Mouse (Mus musculus) stomach, postnatal 0 days (tissue): ENCODE measurements around the gene Wdr66. TPM values are rescaled to one million over a fixed set of nuclear protein-coding genes. Genes with fewer than 3 reads are reported as not detected.

Source experiments
- ATAC-seq: fragments of 200-750 bp; cut with Nextera tagmentation; 2 replicates; pipeline ENCODE4 v1.8.0; 2017; ENCODE audit not compliant: low FRiP score, low TSS enrichment
- DNase-seq: peaks from one replicate; pipeline ENCODE4 v3.0.0-alpha.2; 2016; ENCODE audit warnings: low spot score
- H3K27ac ChIP-seq: fragments of 300-500 bp; sonication (generic); replicated peaks from 2 replicates; pipeline ENCODE4 v1.5.1; 2014; ENCODE audit warnings: mild to moderate bottlenecking, control low read depth
- H3K27me3 ChIP-seq: fragments of 300-500 bp; sonication (generic); 2 replicates; pipeline ENCODE4 v1.6.1; 2014; ENCODE audit warnings: low read length; ENCODE audit not compliant: control insufficient read depth, insufficient read depth
- H3K36me3 ChIP-seq: fragments of 300-500 bp; sonication (generic); 2 replicates; pipeline ENCODE4 v1.6.1; 2014; ENCODE audit warnings: low read length, mixed read lengths; ENCODE audit not compliant: control insufficient read depth, insufficient read depth
- H3K4me1 ChIP-seq: fragments of 300-500 bp; sonication (generic); replicated peaks from 2 replicates; pipeline ENCODE4 v1.6.1; 2014; ENCODE audit warnings: antibody characterized with exemption; ENCODE audit not compliant: control insufficient read depth, insufficient read depth
- H3K4me2 ChIP-seq: fragments of 300-500 bp; sonication (generic); replicated peaks from 2 replicates; pipeline ENCODE4 v1.6.1; 2014; ENCODE audit warnings: low read depth, mild to moderate bottlenecking, control low read depth, moderate library complexity
- H3K4me3 ChIP-seq: fragments of 300-500 bp; sonication (generic); 2 replicates; pipeline ENCODE4 v1.5.1; 2014; ENCODE audit warnings: low read depth, low read length, control low read depth
- H3K9ac ChIP-seq: fragments of 300-500 bp; sonication (generic); 2 replicates; pipeline ENCODE4 v1.6.1; 2014; ENCODE audit warnings: mild to moderate bottlenecking, low read length, control low read depth, mixed read lengths
- H3K9me3 ChIP-seq: fragments of 300-500 bp; sonication (generic); 2 replicates; pipeline ENCODE4 v1.6.1; 2016; ENCODE audit warnings: low read length; ENCODE audit not compliant: control insufficient read depth
- CTCF ChIP-seq: IDR thresholded peaks from 2 replicates; pipeline ENCODE4 v1.5.1; 2016; ENCODE audit warnings: antibody characterized with exemption, low read depth, mild to moderate bottlenecking, moderate library complexity
- EP300 ChIP-seq: optimal IDR thresholded peaks from 2 replicates; pipeline ENCODE3; 2016; ENCODE audit warnings: antibody characterized with exemption
- WGBS: fragments of 180-500 bp; shearing (Covaris S2); extraction: QIAGEN DNeasy Blood & Tissue Kit; methylation state at CpG from one replicate; pipeline ENCODE4 v1.1.7; 2014; 5-methylcytosine and 5-hydroxymethylcytosine counted together
- polyA plus RNA-seq: library from polyadenylated mRNA; unstranded; fragments of >200 nt; fragmentation: Nextera tagmentation; extraction: Ambion mirVana; gene quantifications from 2 replicates; pipeline ENCODE4 v1.2.1, GENCODE M21; 2015

Gene Wdr66
- polyA plus RNA-seq, 1 experiment from 2014 or later, result 0.30 TPM

DNA sequence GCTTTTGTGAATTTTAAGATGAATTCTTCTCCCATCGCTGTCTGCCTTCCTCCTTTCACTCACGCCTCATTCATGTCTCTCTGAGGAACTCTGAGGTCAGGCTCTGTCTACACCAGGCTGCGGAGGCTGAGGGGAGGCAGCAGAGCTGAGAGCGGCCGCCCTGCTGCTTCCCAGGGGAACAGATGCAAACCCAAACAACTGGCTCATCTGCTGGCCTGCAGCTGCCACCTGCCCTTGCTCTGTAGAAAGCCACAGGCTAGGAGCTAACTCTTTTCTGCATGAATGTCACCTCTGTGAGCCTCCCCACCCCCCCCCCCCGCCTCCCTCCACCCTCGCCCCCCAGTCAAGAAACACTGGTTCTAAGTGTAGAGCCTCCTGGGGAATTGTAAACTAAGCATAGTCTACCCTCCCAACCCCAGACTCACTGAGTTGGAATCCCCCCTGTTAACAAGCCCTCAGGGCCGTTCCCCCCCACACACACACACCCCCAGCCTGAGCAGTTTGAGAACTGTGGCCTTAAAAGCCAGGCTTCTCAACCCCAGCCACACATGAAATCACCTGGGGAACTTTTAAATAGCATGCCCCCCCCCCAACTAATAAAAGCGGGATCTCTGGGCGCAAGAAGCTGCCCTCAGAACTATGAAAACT is 63.4 kb downstream of the Wdr66 start:
- Histone ChIP-seq H3K27me3 (no peaks in the 10 kb centered on the region), H3K9ac (no peak overlapping the region), H3K4me1 (no peaks in the 10 kb centered on the region), H3K9me3 (no peaks in the 10 kb centered on the region), H3K4me2 (no peak overlapping the region), H3K36me3 (no peaks in the 10 kb centered on the region), H3K27ac (no peak overlapping the region), H3K4me3 (no peak overlapping the region)
- ATAC-seq (no peak), DNase-seq (no peak)
- WGBS, result 55% methylated on average over 10 of the region's 10 CpGs
- TF ChIP-seq EP300, result no peak
- TF ChIP-seq CTCF, result no peak

- no peak overlapping the region for H3K27ac ChIP-seq
- TF ChIP-seq EP300 (no peak), CTCF (no peak)
- H3K4me2 ChIP-seq, result peak overlapping the region; percentile 48
- no peaks in the 10 kb centered on the region for H3K9me3 ChIP-seq
- no peaks in the 10 kb centered on the region for H3K36me3 ChIP-seq
- WGBS, result 6% methylated on average over 6 of the region's 6 CpGs
- H3K9ac ChIP-seq, result peak overlapping the region; percentile 31; the same call in 1 of the 2 replicates
- no peaks in the 10 kb centered on the region for H3K4me1 ChIP-seq
- peak overlapping the region; percentile 37 for H3K4me3 ChIP-seq
- DNase-seq (peak; percentile 26), ATAC-seq (no peak)
- no peaks in the 10 kb centered on the region for H3K27me3 ChIP-seq
Measured at GRCm38 (mm10) chr5:123317992-123318391, 66.1 kb downstream of the Wdr66 start.

- DNase-seq, result no peak
- Histone ChIP-seq H3K4me1 (no peaks in the 10 kb centered on the region), H3K9me3 (no peaks in the 10 kb centered on the region), H3K4me3 (no peak overlapping the region), H3K36me3 (no peaks in the 10 kb centered on the region), H3K27me3 (no peaks in the 10 kb centered on the region), H3K9ac (no peak overlapping the region), H3K4me2 (no peak overlapping the region), H3K27ac (no peak overlapping the region)
- TF ChIP-seq CTCF, result peak; percentile 31
- TF ChIP-seq EP300, result no peak
- ATAC-seq, result no peak
- WGBS, result 92% methylated on average over 3 of the region's 3 CpGs
Measured at GRCm38 (mm10) chr5:123320136-123320535, 68.2 kb downstream of the Wdr66 start.

DNA sequence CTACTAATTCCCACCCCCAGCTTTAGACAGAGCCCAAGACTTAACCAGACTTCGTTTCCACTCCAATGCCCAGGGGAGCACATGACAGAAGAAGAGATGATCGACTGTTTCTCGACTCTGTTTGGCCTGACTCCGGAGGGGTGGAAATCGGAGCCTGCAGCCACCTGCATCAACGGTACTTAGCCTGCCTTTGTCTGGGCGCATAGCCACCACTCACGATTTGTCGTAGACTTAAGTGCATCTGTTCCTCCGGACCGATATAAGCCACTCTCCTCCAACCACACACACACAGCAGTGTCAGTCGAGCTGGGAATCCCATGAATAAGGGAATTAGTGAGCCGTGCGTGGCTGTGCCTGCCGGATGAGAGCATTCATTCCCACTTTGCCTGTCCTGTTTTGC is 72.3 kb downstream of the Wdr66 start:
- Histone ChIP-seq H3K27ac (no peak overlapping the region), H3K4me3 (no peak overlapping the region), H3K27me3 (no peaks in the 10 kb centered on the region), H3K36me3 (no peaks in the 10 kb centered on the region), H3K4me2 (no peak overlapping the region), H3K4me1 (no peaks in the 10 kb centered on the region), H3K9me3 (no peaks in the 10 kb centered on the region), H3K9ac (no peak overlapping the region)
- no peak for TF ChIP-seq CTCF
- TF ChIP-seq EP300, result no peak
- DNase-seq (no peak), ATAC-seq (no peak)
- 31% methylated on average over 15 of the region's 15 CpGs for WGBS

GRCm38 (mm10) chr5:123326006-123326750 is 74.3 kb downstream of the Wdr66 start:
- ATAC-seq (peak; percentile 33; the same call in 1 of the 2 replicates), DNase-seq (no peak)
- Histone ChIP-seq H3K27ac (peak overlapping the region; percentile 63), H3K36me3 (no peaks in the 10 kb centered on the region), H3K4me3 (no peak overlapping the region), H3K4me2 (no peak overlapping the region), H3K9ac (no peak overlapping the region), H3K4me1 (no peaks in the 10 kb centered on the region), H3K27me3 (no peaks in the 10 kb centered on the region), H3K9me3 (no peaks in the 10 kb centered on the region)
- WGBS, result 54% methylated on average over 15 of the region's 15 CpGs
- no peak for TF ChIP-seq EP300
- TF ChIP-seq CTCF, result no peak

GRCm38 (mm10) chr5:123326751-123327148 is 74.8 kb downstream of the Wdr66 start:
- peak overlapping the region; percentile 63 for H3K27ac ChIP-seq
- peak; percentile 45; the same call in 1 of the 2 replicates for ATAC-seq
- WGBS, result 64% methylated on average over 9 of the region's 9 CpGs

More at GRCm38 (mm10) chr5:123326751-123327148, 74.8 kb downstream of the Wdr66 start:
- Histone ChIP-seq H3K4me1 (no peaks in the 10 kb centered on the region), H3K9me3 (no peaks in the 10 kb centered on the region), H3K27me3 (no peaks in the 10 kb centered on the region), H3K4me3 (no peak overlapping the region), H3K4me2 (no peak overlapping the region), H3K36me3 (no peaks in the 10 kb centered on the region), H3K9ac (no peak overlapping the region)
- DNase-seq, result no peak
- no peak for TF ChIP-seq CTCF
- no peak for TF ChIP-seq EP300
